Mouse (Mus musculus) thymus, adult 2 months (tissue): Measurements from ENCODE around the gene Tcf21.

ENCODE experiments used
- CTCF ChIP-seq: fragments of 200-500 bp; IDR thresholded peaks from 2 replicates; pipeline ENCODE4 v1.5.1; 2012; ENCODE audit warnings: mild to moderate bottlenecking, control low read depth, low read length, moderate library complexity, borderline replicate concordance; ENCODE audit not compliant: control insufficient read depth, poor library complexity, insufficient read depth; ENCODE audit errors: extremely low read depth
- POLR2A ChIP-seq: fragments of 200-500 bp; IDR thresholded peaks from 2 replicates; pipeline ENCODE4 v1.6.1; 2012; ENCODE audit warnings: mild to moderate bottlenecking, low read length, control low read depth, moderate library complexity; ENCODE audit not compliant: control insufficient read depth, poor library complexity, insufficient read depth; ENCODE audit errors: extremely low read depth

DNA sequence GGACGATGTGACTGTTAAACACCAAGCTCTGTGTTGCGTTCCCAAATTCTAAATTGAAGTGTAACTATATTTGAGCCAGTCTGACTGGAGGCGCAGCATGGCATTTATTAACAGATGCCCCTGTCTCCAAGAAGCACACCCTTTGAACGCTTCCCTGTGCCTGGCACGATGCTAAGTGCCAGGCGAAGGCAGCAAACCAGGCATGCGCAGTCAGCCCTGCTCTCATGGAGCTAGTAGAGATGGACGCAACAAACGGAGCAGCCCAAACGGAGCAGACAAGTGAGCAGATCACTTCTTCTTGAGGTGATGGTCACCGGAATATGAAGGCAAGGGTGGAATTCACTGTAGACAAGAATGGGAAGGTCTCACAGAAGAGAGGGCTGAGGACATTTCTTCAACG lies 8.1 kb downstream of the Tcf21 start:
- TF ChIP-seq CTCF (no peak), POLR2A (no peak)
